Mouse (Mus musculus) heart, embryonic 16.5 days (tissue): Measurements from ENCODE around the gene Ldhd. TPM values are rescaled to one million over a fixed set of nuclear protein-coding genes. Genes with fewer than 3 reads are reported as not detected.
"Not testable (repeated sequence)": the region's sequence is repeated elsewhere in the genome, so short reads cannot be mapped to it uniquely, and the experiment has no call there.

ENCODE experiments used
- ATAC-seq: fragments of 200-750 bp; cut with Nextera tagmentation; replicated peaks from 2 replicates; pipeline ENCODE4 v1.8.0; 2017; ENCODE audit warnings: moderate number of reproducible peaks; ENCODE audit not compliant: insufficient read depth, low FRiP score; ENCODE audit errors: extremely low read depth
- H3K27ac ChIP-seq: fragments of 300-500 bp; sonication (generic); 2 replicates; pipeline ENCODE4 v1.5.1; 2014; ENCODE audit warnings: mild to moderate bottlenecking, low read length, control low read depth, moderate library complexity
- H3K27me3 ChIP-seq: fragments of 300-500 bp; sonication (generic); 2 replicates; pipeline ENCODE4 v1.6.1; 2014; ENCODE audit warnings: low read length, mixed read lengths; ENCODE audit not compliant: control insufficient read depth, insufficient read depth
- H3K36me3 ChIP-seq: fragments of 300-500 bp; sonication (generic); 2 replicates; pipeline ENCODE4 v1.6.1; 2014; ENCODE audit not compliant: control insufficient read depth, insufficient read depth
- H3K4me1 ChIP-seq: fragments of 300-500 bp; sonication (generic); 2 replicates; pipeline ENCODE4 v1.6.1; 2014; ENCODE audit warnings: low read length, mixed read lengths; ENCODE audit not compliant: control insufficient read depth, insufficient read depth
- H3K4me2 ChIP-seq: fragments of 300-500 bp; sonication (generic); 2 replicates; pipeline ENCODE4 v1.6.1; 2014; ENCODE audit warnings: low read depth, mild to moderate bottlenecking, control low read depth, low read length
- H3K4me3 ChIP-seq: fragments of 300-500 bp; sonication (generic); 2 replicates; pipeline ENCODE4 v1.5.1; 2014; ENCODE audit warnings: mild to moderate bottlenecking, control low read depth, low read length
- H3K9ac ChIP-seq: fragments of 300-500 bp; sonication (generic); 2 replicates; pipeline ENCODE4 v1.6.1; 2014; ENCODE audit warnings: low read length, control low read depth
- H3K9me3 ChIP-seq: fragments of 300-500 bp; sonication (generic); replicated peaks from 2 replicates; pipeline ENCODE4 v1.6.1; 2016; ENCODE audit warnings: low read length; ENCODE audit not compliant: control insufficient read depth
- WGBS: fragments of 180-500 bp; shearing (Covaris S2); extraction: QIAGEN DNeasy Blood & Tissue Kit; methylation state at CpG from one replicate; pipeline ENCODE4 v1.1.7; 2014; 5-methylcytosine and 5-hydroxymethylcytosine counted together
- polyA plus RNA-seq: library from polyadenylated mRNA; unstranded; fragments of >200 nt; fragmentation: Nextera tagmentation; extraction: Ambion mirVana; gene quantifications from 2 replicates; pipeline ENCODE4 v1.2.1, GENCODE M21; 2015

The Ldhd gene
- polyA plus RNA-seq, 1 experiment from 2014 or later, result 1.2 TPM

- no peaks in the 10 kb centered on the region for H3K27me3 ChIP-seq
- no peak for ATAC-seq
- 90% methylated on average over 3 of the region's 3 CpGs for WGBS
Observed at GRCm38 (mm10) chr8:111650651-111651050, 20.5 kb upstream of the Ldhd start.

GRCm38 (mm10) chr8:111648834-111649233, 18.7 kb upstream of the Ldhd start:
- WGBS, result 80% methylated on average over 2 of the region's 2 CpGs
- Histone ChIP-seq H3K4me2 (no peak overlapping the region), H3K27me3 (no peaks in the 10 kb centered on the region), H3K36me3 (no peaks in the 10 kb centered on the region; the same call in 1 of the 2 replicates), H3K9me3 (no peaks in the 10 kb centered on the region), H3K4me1 (peaks cover 6% of the 10 kb centered on the region), H3K4me3 (no peak overlapping the region), H3K9ac (no peak overlapping the region), H3K27ac (no peak overlapping the region)
- ATAC-seq, result no peak

More at GRCm38 (mm10) chr8:111650651-111651050, 20.5 kb upstream of the Ldhd start:
- no peaks in the 10 kb centered on the region; the same call in 1 of the 2 replicates for H3K36me3 ChIP-seq
- H3K4me3 ChIP-seq, result no peak overlapping the region
- H3K9ac ChIP-seq, result no peak overlapping the region
- H3K9me3 ChIP-seq, result no peaks in the 10 kb centered on the region
- no peak overlapping the region for H3K27ac ChIP-seq
- no peak overlapping the region for H3K4me2 ChIP-seq
- H3K4me1 ChIP-seq, result peaks cover 4% of the 10 kb centered on the region

GRCm38 (mm10) chr8:111645715-111646114, 15.5 kb upstream of the Ldhd start:
- H3K4me3 ChIP-seq, result no peak overlapping the region
- ATAC-seq, result no peak
- no peak overlapping the region for H3K4me2 ChIP-seq
- H3K27ac ChIP-seq, result no peak overlapping the region
- no peaks in the 10 kb centered on the region for H3K27me3 ChIP-seq
- H3K9ac ChIP-seq, result no peak overlapping the region
- 91% methylated on average over 8 of the region's 8 CpGs for WGBS
- peaks cover 14% of the 10 kb centered on the region for H3K4me1 ChIP-seq
- H3K9me3 ChIP-seq, result no peaks in the 10 kb centered on the region
- no peaks in the 10 kb centered on the region; the same call in 1 of the 2 replicates for H3K36me3 ChIP-seq

GRCm38 (mm10) chr8:111644286-111645051, 14.3 kb upstream of the Ldhd start:
- peaks cover 14% of the 10 kb centered on the region for H3K4me1 ChIP-seq
- not testable (repeated sequence) for H3K27me3 ChIP-seq, ATAC-seq, H3K9me3 ChIP-seq, H3K36me3 ChIP-seq
- WGBS, result 51% methylated on average over 12 of the region's 12 CpGs
- H3K4me3 ChIP-seq, result peak overlapping the region; percentile 98
- peak overlapping the region; percentile 99 for H3K9ac ChIP-seq
- peak overlapping the region; percentile 60 for H3K27ac ChIP-seq
- peak overlapping the region; percentile 86 for H3K4me2 ChIP-seq

GRCm38 (mm10) chr8:111643264-111644141, 13.3 kb upstream of the Ldhd start, which contains the start of gene Zfp1:
TSS of gene Zfp1 (plus strand) at chr8:111643401.
- H3K9ac ChIP-seq, result peak within 1 kb of the TSS; percentile 99
- no peaks in the 10 kb centered on the region for H3K27me3 ChIP-seq
- ATAC-seq, result peak; percentile 98
- H3K9me3 ChIP-seq, result no peaks in the 10 kb centered on the region
- peak within 1 kb of the TSS; percentile 98 for H3K27ac ChIP-seq
- H3K4me3 ChIP-seq, result peak within 1 kb of the TSS; percentile 98
- H3K36me3 ChIP-seq, result no peaks in the 10 kb centered on the region; the same call in 1 of the 2 replicates
- WGBS, result under 1% methylated on average over 73 of the region's 75 CpGs
- H3K4me1 ChIP-seq, result peaks cover 13% of the 10 kb centered on the region
- peak within 1 kb of the TSS; percentile 86 for H3K4me2 ChIP-seq

GRCm38 (mm10) chr8:111642939-111643263, 12.7 kb upstream of the Ldhd start:
- Histone ChIP-seq H3K9me3 (no peaks in the 10 kb centered on the region), H3K27me3 (no peaks in the 10 kb centered on the region), H3K4me3 (peak overlapping the region; percentile 98), H3K27ac (peak overlapping the region; percentile 98), H3K4me1 (peaks cover 10% of the 10 kb centered on the region), H3K9ac (peak overlapping the region; percentile 99), H3K36me3 (no peaks in the 10 kb centered on the region; the same call in 1 of the 2 replicates), H3K4me2 (peak overlapping the region; percentile 86)
- 7% methylated on average over 5 of the region's 5 CpGs for WGBS
- peak; percentile 2; the same call in 1 of the 2 replicates for ATAC-seq

GRCm38 (mm10) chr8:111642496-111642895, 12.3 kb upstream of the Ldhd start:
- Histone ChIP-seq H3K36me3 (no peaks in the 10 kb centered on the region; the same call in 1 of the 2 replicates), H3K4me1 (peaks cover 10% of the 10 kb centered on the region), H3K4me2 (peak overlapping the region; percentile 86), H3K9ac (peak overlapping the region; percentile 99), H3K27ac (peak overlapping the region; percentile 98), H3K4me3 (peak overlapping the region; percentile 98), H3K27me3 (no peaks in the 10 kb centered on the region), H3K9me3 (no peaks in the 10 kb centered on the region)
- ATAC-seq, result no peak
- 27% methylated on average over 5 of the region's 5 CpGs for WGBS

- no peak overlapping the region for H3K4me2 ChIP-seq
- no peaks in the 10 kb centered on the region for H3K36me3 ChIP-seq
- H3K4me1 ChIP-seq, result peaks cover 10% of the 10 kb centered on the region
Observed at GRCm38 (mm10) chr8:111641064-111641463, 10.9 kb upstream of the Ldhd start.

GRCm38 (mm10) chr8:111638086-111638485, 7.9 kb upstream of the Ldhd start:
- Histone ChIP-seq H3K36me3 (no peaks in the 10 kb centered on the region), H3K4me1 (peaks cover 8% of the 10 kb centered on the region), H3K9ac (no peak overlapping the region), H3K27me3 (no peaks in the 10 kb centered on the region), H3K9me3 (no peaks in the 10 kb centered on the region), H3K4me3 (no peak overlapping the region), H3K4me2 (no peak overlapping the region), H3K27ac (no peak overlapping the region)
- no peak for ATAC-seq

More at GRCm38 (mm10) chr8:111641064-111641463, 10.9 kb upstream of the Ldhd start:
- 87% methylated on average over 2 of the region's 2 CpGs for WGBS
- H3K27me3 ChIP-seq, result no peaks in the 10 kb centered on the region
- no peak overlapping the region for H3K27ac ChIP-seq
- ATAC-seq, result no peak
- no peaks in the 10 kb centered on the region for H3K9me3 ChIP-seq
- H3K9ac ChIP-seq, result no peak overlapping the region
- H3K4me3 ChIP-seq, result no peak overlapping the region
